Mouse (Mus musculus): ENCODE measurements around the gene 4930539E08Rik. TPM values are rescaled to one million over a fixed set of nuclear protein-coding genes. Genes with fewer than 3 reads are reported as not detected.

Gene 4930539E08Rik
- polyA plus RNA-seq, 1 experiment from 2014 or later = 0.06 TPM

- no peak overlapping the region for H3K4me2 ChIP-seq
- H3K4me1 ChIP-seq (replicated peaks) = 0 out of 2 replicates have a peak, but pooled peaks cover 2% of the 10 kb centered on the region
- H3K27me3 ChIP-seq (replicated peaks) = peaks cover 8% of the 10 kb centered on the region
- H3K27ac ChIP-seq (ENCODE audit: poor library complexity, severe bottlenecking) = no peak overlapping the region
- ATAC-seq (ENCODE audit: insufficient number of reproducible peaks, low FRiP score) = no peak
- H3K9me3 ChIP-seq (replicated peaks) = 0 out of 2 replicates have a peak, but pooled peaks cover 2% of the 10 kb centered on the region
- H3K9ac ChIP-seq = no peak overlapping the region
- H3K36me3 ChIP-seq = no peaks in the 10 kb centered on the region
- 81% methylated on average over 8 of the region's 8 CpGs for WGBS
- no peak overlapping the region for H3K4me3 ChIP-seq
Measured at GRCm38 (mm10) chr17:28886266-28886665, 28.9 kb downstream of the 4930539E08Rik start.

- H3K9me3 ChIP-seq (replicated peaks) = 0 out of 2 replicates have a peak, but pooled peaks cover 2% of the 10 kb centered on the region
- no peak overlapping the region for H3K27ac ChIP-seq (ENCODE audit: poor library complexity, severe bottlenecking)
- no peak overlapping the region for H3K4me3 ChIP-seq
- H3K4me1 ChIP-seq (replicated peaks) = peaks cover 3% of the 10 kb centered on the region; the same call in 1 of the 2 replicates
- no peaks in the 10 kb centered on the region for H3K36me3 ChIP-seq
- no peak for ATAC-seq (ENCODE audit: insufficient number of reproducible peaks, low FRiP score)
- peaks cover 18% of the 10 kb centered on the region for H3K27me3 ChIP-seq (replicated peaks)
- no peak overlapping the region for H3K4me2 ChIP-seq
- WGBS = 79% methylated on average over 8 of the region's 8 CpGs
- H3K9ac ChIP-seq = no peak overlapping the region
Measured at GRCm38 (mm10) chr17:28885231-28885630, 29.9 kb downstream of the 4930539E08Rik start.

GRCm38 (mm10) chr17:28883941-28884516 lies 31.1 kb downstream of the 4930539E08Rik start:
- no peak overlapping the region for H3K27ac ChIP-seq (ENCODE audit: poor library complexity, severe bottlenecking)
- 0 out of 2 replicates have a peak, but pooled peaks cover 2% of the 10 kb centered on the region for H3K9me3 ChIP-seq (replicated peaks)
- no peak overlapping the region for H3K4me3 ChIP-seq
- WGBS = 52% methylated on average over 10 of the region's 10 CpGs
- peaks cover 20% of the 10 kb centered on the region for H3K27me3 ChIP-seq (replicated peaks)
- peaks cover 6% of the 10 kb centered on the region; the same call in 1 of the 2 replicates for H3K4me1 ChIP-seq (replicated peaks)
- no peaks in the 10 kb centered on the region for H3K36me3 ChIP-seq
- H3K9ac ChIP-seq = no peak overlapping the region
- ATAC-seq (ENCODE audit: insufficient number of reproducible peaks, low FRiP score) = no peak
- no peak overlapping the region for H3K4me2 ChIP-seq

GRCm38 (mm10) chr17:28882810-28883209 lies 32.3 kb downstream of the 4930539E08Rik start:
- no peaks in the 10 kb centered on the region for H3K9me3 ChIP-seq (replicated peaks)
- no peak overlapping the region for H3K4me2 ChIP-seq
- H3K27me3 ChIP-seq (replicated peaks) = peaks cover 24% of the 10 kb centered on the region
- no peak for ATAC-seq (ENCODE audit: insufficient number of reproducible peaks, low FRiP score)
- WGBS = 44% methylated on average over 8 of the region's 8 CpGs
- H3K4me1 ChIP-seq (replicated peaks) = peaks cover 6% of the 10 kb centered on the region; the same call in 1 of the 2 replicates
- no peaks in the 10 kb centered on the region for H3K36me3 ChIP-seq
- H3K27ac ChIP-seq (ENCODE audit: poor library complexity, severe bottlenecking) = no peak overlapping the region
- H3K9ac ChIP-seq = no peak overlapping the region
- H3K4me3 ChIP-seq = no peak overlapping the region

GRCm38 (mm10) chr17:28882316-28882715 lies 32.8 kb downstream of the 4930539E08Rik start:
- no peak overlapping the region for H3K4me3 ChIP-seq
- H3K36me3 ChIP-seq = no peaks in the 10 kb centered on the region
- H3K27ac ChIP-seq (ENCODE audit: poor library complexity, severe bottlenecking) = no peak overlapping the region
- no peaks in the 10 kb centered on the region for H3K9me3 ChIP-seq (replicated peaks)
- no peak for ATAC-seq (ENCODE audit: insufficient number of reproducible peaks, low FRiP score)
- peaks cover 26% of the 10 kb centered on the region for H3K27me3 ChIP-seq (replicated peaks)
- 3% methylated on average over 12 of the region's 12 CpGs for WGBS
- H3K4me2 ChIP-seq = peak overlapping the region; percentile 46
- peaks cover 6% of the 10 kb centered on the region; the same call in 1 of the 2 replicates for H3K4me1 ChIP-seq (replicated peaks)
- no peak overlapping the region for H3K9ac ChIP-seq

- no peak for ATAC-seq (ENCODE audit: insufficient number of reproducible peaks, low FRiP score)
- peaks cover 29% of the 10 kb centered on the region for H3K27me3 ChIP-seq (replicated peaks)
- no peak overlapping the region for H3K4me3 ChIP-seq
- peaks cover 14% of the 10 kb centered on the region for H3K4me1 ChIP-seq (replicated peaks)
- WGBS = 5% methylated on average over 18 of the region's 18 CpGs
- peak overlapping the region; percentile 22; the same call in 1 of the 2 replicates for H3K4me2 ChIP-seq
- H3K36me3 ChIP-seq = no peaks in the 10 kb centered on the region
- no peak overlapping the region for H3K27ac ChIP-seq (ENCODE audit: poor library complexity, severe bottlenecking)
- no peak overlapping the region for H3K9ac ChIP-seq
- no peaks in the 10 kb centered on the region for H3K9me3 ChIP-seq (replicated peaks)
Measured at GRCm38 (mm10) chr17:28879931-28880391, 35.2 kb downstream of the 4930539E08Rik start.

- no peak overlapping the region for H3K27ac ChIP-seq (ENCODE audit: poor library complexity, severe bottlenecking)
- WGBS = 19% methylated on average over 19 of the region's 19 CpGs
- H3K9ac ChIP-seq = 0 out of 2 replicates have a peak overlapping the region, but pooled peaks have one; percentile 8
- H3K4me2 ChIP-seq = peak overlapping the region; percentile 34
- H3K4me3 ChIP-seq = no peak overlapping the region
- no peaks in the 10 kb centered on the region for H3K36me3 ChIP-seq
- no peaks in the 10 kb centered on the region for H3K9me3 ChIP-seq (replicated peaks)
- no peak for ATAC-seq (ENCODE audit: insufficient number of reproducible peaks, low FRiP score)
- peaks cover 25% of the 10 kb centered on the region for H3K27me3 ChIP-seq (replicated peaks)
- H3K4me1 ChIP-seq (replicated peaks) = peaks cover 15% of the 10 kb centered on the region
Measured at GRCm38 (mm10) chr17:28876821-28877220, 38.3 kb downstream of the 4930539E08Rik start.

GRCm38 (mm10) chr17:28876331-28876730 lies 38.8 kb downstream of the 4930539E08Rik start:
- Histone ChIP-seq H3K9ac (0 out of 2 replicates have a peak overlapping the region, but pooled peaks have one; percentile 8), H3K27ac (ENCODE audit: poor library complexity, severe bottlenecking) (no peak overlapping the region), H3K27me3 (replicated peaks) (peaks cover 22% of the 10 kb centered on the region), H3K4me1 (replicated peaks) (peaks cover 15% of the 10 kb centered on the region), H3K4me3 (no peak overlapping the region), H3K9me3 (replicated peaks) (no peaks in the 10 kb centered on the region), H3K36me3 (no peaks in the 10 kb centered on the region), H3K4me2 (peak overlapping the region; percentile 34; the same call in 1 of the 2 replicates)
- WGBS = 58% methylated on average over 5 of the region's 5 CpGs
- no peak for ATAC-seq (ENCODE audit: insufficient number of reproducible peaks, low FRiP score)

GRCm38 (mm10) chr17:28875316-28875715 lies 39.8 kb downstream of the 4930539E08Rik start:
- H3K4me3 ChIP-seq = no peak overlapping the region
- H3K4me2 ChIP-seq = 0 out of 2 replicates have a peak overlapping the region, but pooled peaks have one; percentile 1
- H3K9ac ChIP-seq = no peak overlapping the region
- peak overlapping the region; percentile 37; the same call in 1 of the 2 replicates for H3K27ac ChIP-seq (ENCODE audit: poor library complexity, severe bottlenecking)
- H3K9me3 ChIP-seq (replicated peaks) = no peaks in the 10 kb centered on the region
- peaks cover 15% of the 10 kb centered on the region for H3K4me1 ChIP-seq (replicated peaks)
- no peaks in the 10 kb centered on the region for H3K36me3 ChIP-seq
- 34% methylated on average over 8 of the region's 8 CpGs for WGBS
- 0 out of 2 replicates have a peak, but pooled peaks have one; percentile 52 for ATAC-seq (ENCODE audit: insufficient number of reproducible peaks, low FRiP score)
- H3K27me3 ChIP-seq (replicated peaks) = peaks cover 12% of the 10 kb centered on the region; the same call in 1 of the 2 replicates

GRCm38 (mm10) chr17:28874825-28875224 lies 40.3 kb downstream of the 4930539E08Rik start:
- Histone ChIP-seq H3K9me3 (replicated peaks) (no peaks in the 10 kb centered on the region), H3K27me3 (replicated peaks) (0 out of 2 replicates have a peak, but pooled peaks cover 9% of the 10 kb centered on the region), H3K9ac (0 out of 2 replicates have a peak overlapping the region, but pooled peaks have one; percentile 37), H3K27ac (ENCODE audit: poor library complexity, severe bottlenecking) (peak overlapping the region; percentile 25; the same call in 1 of the 2 replicates), H3K4me2 (no peak overlapping the region), H3K36me3 (no peaks in the 10 kb centered on the region), H3K4me3 (no peak overlapping the region), H3K4me1 (replicated peaks) (peaks cover 11% of the 10 kb centered on the region)
- no peak; the same call in 1 of the 2 replicates for ATAC-seq (ENCODE audit: insufficient number of reproducible peaks, low FRiP score)
- 38% methylated on average over 7 of the region's 7 CpGs for WGBS

GRCm38 (mm10) chr17:28874216-28874615 lies 40.9 kb downstream of the 4930539E08Rik start:
- Histone ChIP-seq H3K9me3 (replicated peaks) (no peaks in the 10 kb centered on the region), H3K4me1 (replicated peaks) (peaks cover 11% of the 10 kb centered on the region), H3K9ac (no peak overlapping the region), H3K27ac (ENCODE audit: poor library complexity, severe bottlenecking) (no peak overlapping the region), H3K4me3 (no peak overlapping the region), H3K36me3 (no peaks in the 10 kb centered on the region), H3K4me2 (no peak overlapping the region), H3K27me3 (replicated peaks) (0 out of 2 replicates have a peak, but pooled peaks cover 9% of the 10 kb centered on the region)
- no peak for ATAC-seq (ENCODE audit: insufficient number of reproducible peaks, low FRiP score)
- 81% methylated on average over 4 of the region's 4 CpGs for WGBS

Measured in heart, embryonic 12.5 days (tissue).